Comparison of ENCODE assay signal across 22 mouse cellular contexts in genomic region chr4:70062516-70062915, GRCm38 (mm10).
"Had no signal": no experiment of that assay in that cellular context is flagged by ENCODE, and none has a peak within 500 bp of the region (broad histone marks: within the 10 kb centered on the region; RNA-seq: fewer than 3 reads in every experiment).

No protein-coding gene starts in this region.

- H3K4me2 ChIP-seq: kidney, embryonic 15.5 days; limb, embryonic 12.5 days; limb, embryonic 15.5 days; liver, embryonic 11.5 days; lung, embryonic 14.5 days; midbrain, embryonic 12.5 days; midbrain, embryonic 15.5 days; neural tube, embryonic 13.5 days; stomach, embryonic 15.5 days had no signal

- H3K9me3 ChIP-seq: kidney, embryonic 15.5 days; limb, embryonic 12.5 days; limb, embryonic 15.5 days; midbrain, embryonic 12.5 days; midbrain, embryonic 15.5 days; neural tube, embryonic 13.5 days; stomach, embryonic 15.5 days had no signal

- H3K9ac ChIP-seq: kidney, embryonic 15.5 days; limb, embryonic 12.5 days; limb, embryonic 15.5 days; liver, embryonic 14.5 days; liver, postnatal 0 days; lung, embryonic 14.5 days; midbrain, embryonic 12.5 days; midbrain, embryonic 15.5 days; neural tube, embryonic 13.5 days; stomach, embryonic 15.5 days had no signal

- H3K27me3 ChIP-seq: kidney, embryonic 15.5 days; limb, embryonic 12.5 days; limb, embryonic 15.5 days; midbrain, embryonic 12.5 days; midbrain, embryonic 15.5 days; neural tube, embryonic 13.5 days; stomach, embryonic 15.5 days had no signal

- H3K4me1 ChIP-seq: kidney, embryonic 15.5 days; limb, embryonic 12.5 days; limb, embryonic 15.5 days; midbrain, embryonic 12.5 days; midbrain, embryonic 15.5 days; neural tube, embryonic 13.5 days; stomach, embryonic 15.5 days had no signal

- ATAC-seq: liver, postnatal 0 days; lung, postnatal 0 days; midbrain, embryonic 15.5 days had no signal

- H3K4me3 ChIP-seq: kidney, embryonic 15.5 days; limb, embryonic 12.5 days; limb, embryonic 15.5 days; midbrain, embryonic 12.5 days; midbrain, embryonic 15.5 days; myocyte; neural tube, embryonic 13.5 days; stomach, embryonic 15.5 days had no signal

- DNase-seq: kidney, postnatal 10 days; kidney, postnatal 36 days; left cerebral cortex, postnatal 4 days; liver, postnatal 0 days; retina, postnatal 1 day; right cerebral cortex, postnatal 25 days; spleen, adult 18-20 months; thymus, adult 18-20 months; thymus, postnatal 36 days had no signal

- H3K27ac ChIP-seq: kidney, embryonic 15.5 days; limb, embryonic 12.5 days; limb, embryonic 15.5 days; liver, embryonic 14.5 days; macrophage; midbrain, embryonic 12.5 days; midbrain, embryonic 15.5 days; neural tube, embryonic 13.5 days; stomach, embryonic 15.5 days had no signal

- H3K36me3 ChIP-seq: kidney, embryonic 15.5 days; limb, embryonic 12.5 days; limb, embryonic 15.5 days; midbrain, embryonic 12.5 days; midbrain, embryonic 15.5 days; neural tube, embryonic 13.5 days; stomach, embryonic 15.5 days had no signal
